Mouse (Mus musculus): ENCODE measurements at regions not wholly inside any gene's neighbourhood (a gene's known extent, or its start where the extent isn't known, plus 50 kb on each side); places are given as distances from the start of the nearest gene placed in this dataset.

GRCm38 (mm10) chr11:56373624-56374023 lies 332.8 kb upstream of the Nmur2 start:
- no peak for TF ChIP-seq POLR2A (IDR thresholded peaks at IDR 0.05; ENCODE audit: borderline replicate concordance, extremely low read depth, low read depth, low read length)
- TF ChIP-seq CTCF (IDR thresholded peaks at IDR 0.05; ENCODE audit: insufficient read depth, low read length), result no peak
